Mouse (Mus musculus) kidney, adult 2 months (tissue): ENCODE results near the gene Gm6034.

ENCODE experiments used
- CTCF ChIP-seq: fragments of 200-500 bp; conservative IDR thresholded peaks from 2 replicates; pipeline ENCODE4 v1.5.1; 2011; ENCODE audit warnings: low read depth, mild to moderate bottlenecking, control low read depth, low read length, moderate library complexity, mixed read lengths; ENCODE audit not compliant: insufficient read depth, insufficient read length
- POLR2A ChIP-seq: fragments of 200-500 bp; IDR thresholded peaks from one replicate; pipeline ENCODE4 v1.6.1; 2011; ENCODE audit warnings: low read depth, low read length, control low read depth

GRCm38 (mm10) chr17:35998545-35999305 is 44.0 kb upstream of the Gm6034 start:
- TF ChIP-seq POLR2A: no peak
- no peak for TF ChIP-seq CTCF
